Mouse (Mus musculus) adrenal gland, postnatal 36 days (tissue): ENCODE data around the gene Olfr523. TPM values are rescaled to one million over a fixed set of nuclear protein-coding genes. Genes with fewer than 3 reads are reported as not detected.

Source experiments
- DNase-seq, 2 experiments: peaks; one replicate each; pipeline ENCODE4 v3.0.0; 2021; ENCODE audit warnings: mixed read lengths in 1 of 2
- total RNA-seq, 2 experiments: library from RNA; stranded (reverse); gene quantifications; 2 replicates each; pipeline ENCODE4 v1.2.3; 2021

Olfr523 gene
- total RNA-seq, 2 experiments from 2014 or later: not detected

DNA sequence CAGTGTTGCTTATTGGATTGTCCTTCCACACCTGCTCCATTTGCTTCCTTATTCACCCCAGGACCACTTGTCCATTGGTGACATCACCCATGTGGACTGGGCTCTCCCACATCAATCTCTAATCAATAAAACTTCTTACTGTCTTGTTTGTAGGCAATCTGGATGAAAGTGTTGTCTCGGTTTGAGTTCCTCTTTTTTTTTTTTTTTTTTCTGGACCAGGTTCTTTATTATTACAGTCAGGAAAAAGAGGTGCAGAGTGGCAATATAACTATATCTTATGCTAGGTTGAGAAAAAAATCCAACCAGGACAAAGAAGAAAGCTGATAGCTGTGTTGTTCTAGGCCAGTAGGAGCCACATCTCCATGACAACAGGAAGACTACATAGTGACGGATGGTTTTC lies 7.7 kb downstream of the Olfr523 start:
- DNase-seq: no peak

DNA sequence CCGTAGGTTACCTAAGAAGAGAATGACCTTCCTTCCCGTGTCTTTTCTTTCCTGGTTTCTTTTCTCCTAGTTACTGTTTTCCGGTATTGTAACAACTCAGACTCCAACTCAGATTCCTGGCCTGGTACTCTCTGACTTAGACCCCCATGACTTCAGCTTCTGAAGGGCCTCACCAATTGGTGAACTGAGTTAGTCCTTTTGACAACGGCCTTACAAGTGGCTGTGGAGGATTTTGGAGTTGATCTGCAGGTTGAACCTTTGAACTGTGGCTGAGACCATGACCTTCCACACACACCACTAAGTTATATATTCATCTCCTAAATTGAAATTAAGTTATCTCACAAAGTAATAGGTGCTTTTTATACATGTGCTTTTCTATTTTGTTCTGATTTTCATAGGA lies 11.2 kb downstream of the Olfr523 start:
- no peak for DNase-seq

DNA sequence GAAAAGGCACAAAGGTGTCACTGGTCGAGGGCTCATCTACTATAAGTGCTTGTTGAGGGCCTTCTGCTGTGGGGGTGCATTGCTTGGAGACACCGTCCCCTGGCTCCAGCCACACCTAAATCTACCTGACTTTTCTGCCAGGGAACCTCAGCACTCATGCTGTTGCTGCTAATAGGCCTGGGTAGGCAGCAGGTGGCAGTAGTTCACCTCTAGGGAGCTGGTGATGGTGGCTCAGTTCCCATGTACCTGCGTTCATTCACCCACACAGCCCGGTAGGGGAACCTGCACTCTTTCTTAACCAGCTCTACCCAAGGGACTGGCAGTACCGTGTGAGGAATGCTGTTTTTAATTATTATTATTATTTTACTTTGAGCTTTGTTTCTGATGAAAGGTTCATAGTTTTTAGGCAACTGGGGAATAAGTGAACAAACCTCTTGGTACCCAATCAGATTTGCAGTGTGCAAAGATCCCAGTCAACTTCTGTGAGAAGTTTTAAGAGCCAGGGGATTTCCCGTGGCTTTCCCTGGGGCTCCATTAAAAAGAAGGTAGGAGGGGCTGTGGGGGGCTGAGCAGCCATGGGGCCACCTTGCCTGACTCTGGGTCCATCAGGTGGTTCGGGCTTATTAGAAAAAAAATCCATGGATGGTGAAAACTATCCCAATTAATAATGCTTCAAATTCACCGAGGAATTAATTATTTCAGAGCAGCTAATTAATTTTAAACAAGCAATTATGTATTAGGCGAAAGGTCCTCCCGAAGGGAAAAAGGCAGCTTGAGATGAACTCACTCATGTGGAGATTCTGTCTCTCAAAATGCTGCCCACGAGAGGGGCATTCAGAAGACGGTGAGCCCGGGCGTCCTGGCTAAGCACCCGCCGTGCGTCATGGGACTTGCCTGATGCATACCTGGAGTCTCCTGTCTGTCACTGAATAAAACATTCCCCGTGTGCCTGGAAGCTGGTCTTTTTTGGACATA lies 13.9 kb downstream of the Olfr523 start:
- peak in 1 of 2 experiments; percentile 20 for DNase-seq

DNA sequence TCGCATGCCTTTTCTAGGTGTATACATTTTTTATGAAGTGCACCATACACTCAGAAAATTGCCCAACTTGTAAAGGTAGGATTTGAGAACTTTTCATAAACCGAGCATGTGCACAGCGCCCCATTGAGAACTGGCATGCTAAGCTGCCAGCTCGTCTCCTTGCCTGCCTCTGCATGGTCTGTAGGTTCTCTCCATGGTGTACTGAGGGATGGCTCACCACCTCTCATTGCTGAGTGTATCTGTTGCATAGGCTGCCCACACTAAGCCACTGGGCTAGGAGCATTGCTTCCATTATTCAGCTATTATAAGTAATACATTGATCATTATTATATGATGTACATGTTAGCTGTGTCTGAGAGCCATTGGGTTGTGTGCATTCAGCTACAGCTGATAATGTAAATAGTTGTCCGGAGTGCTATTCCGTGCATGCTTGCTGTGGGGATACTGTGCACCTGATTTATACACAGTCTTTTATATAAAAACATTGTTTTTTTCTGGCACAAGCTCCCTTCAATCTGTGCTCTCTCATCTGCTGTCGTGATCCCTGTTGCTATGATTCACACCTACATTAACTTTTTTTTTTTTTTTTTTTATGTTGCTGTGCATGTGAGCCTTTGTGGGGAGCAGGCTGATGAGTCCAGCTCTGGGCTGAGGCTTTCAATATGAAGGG lies 14.8 kb downstream of the Olfr523 start:
- DNase-seq: no peak

DNA sequence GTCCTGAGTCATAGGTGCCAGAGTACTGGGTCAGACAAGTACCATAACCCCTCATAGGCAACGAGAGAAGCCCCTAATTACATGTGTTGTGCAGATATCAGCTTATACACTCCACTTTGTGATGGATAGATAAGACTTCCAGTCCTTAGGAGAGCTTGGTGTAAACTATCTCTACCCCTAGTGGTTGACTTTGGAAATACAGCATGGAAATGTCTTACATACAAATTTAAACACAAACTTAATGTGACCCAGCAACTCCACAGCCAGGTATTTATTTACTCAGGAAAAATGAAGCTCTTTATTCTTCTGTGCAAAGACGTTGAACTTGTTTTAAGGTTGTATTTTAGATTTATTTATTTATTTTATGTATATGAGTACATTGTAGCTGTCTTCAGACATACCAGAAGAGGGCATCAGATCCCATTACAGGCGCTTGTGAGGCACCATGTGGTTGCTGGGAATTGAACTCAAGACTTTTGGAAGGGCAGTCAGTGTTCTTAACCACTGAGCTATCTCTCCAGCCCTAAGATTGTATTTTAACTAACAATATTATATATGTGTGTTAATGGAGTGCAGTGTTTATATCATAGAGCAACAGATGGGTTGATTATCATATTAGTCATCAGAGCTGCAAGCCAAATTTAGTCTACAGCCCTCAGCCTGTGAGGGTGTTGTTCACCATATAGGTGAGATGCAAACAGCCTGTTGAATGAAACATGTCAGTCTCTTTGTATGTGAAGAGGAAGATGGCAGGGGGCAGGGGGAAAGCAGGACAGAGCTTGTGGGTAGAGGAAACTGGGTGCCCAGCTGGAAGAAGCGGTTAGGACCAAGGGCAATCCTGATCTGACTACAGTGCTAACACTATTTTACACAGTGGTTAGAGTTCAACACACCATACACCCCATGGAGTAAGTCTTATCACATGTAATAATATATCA lies 15.6 kb downstream of the Olfr523 start:
- no peak for DNase-seq

DNA sequence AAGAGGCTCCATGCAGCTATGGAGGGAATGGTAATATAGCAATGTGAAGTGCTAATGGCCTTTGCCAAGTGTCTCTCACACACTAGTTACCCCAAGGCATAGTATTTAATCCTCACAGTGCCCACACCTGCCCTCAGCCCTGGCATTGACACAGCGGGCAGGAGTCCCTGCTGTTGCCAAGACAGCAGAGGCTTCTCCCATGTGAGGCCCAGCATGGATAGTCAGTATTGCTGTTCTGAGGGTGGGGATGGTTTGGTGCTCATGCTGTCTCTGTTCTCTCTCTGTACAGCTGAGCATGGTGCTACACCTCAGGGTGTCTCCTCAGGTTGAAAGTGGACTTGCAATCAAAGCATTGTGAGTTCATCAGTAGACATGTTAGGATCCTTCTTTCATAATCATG lies 17.4 kb downstream of the Olfr523 start:
- DNase-seq: no peak

DNA sequence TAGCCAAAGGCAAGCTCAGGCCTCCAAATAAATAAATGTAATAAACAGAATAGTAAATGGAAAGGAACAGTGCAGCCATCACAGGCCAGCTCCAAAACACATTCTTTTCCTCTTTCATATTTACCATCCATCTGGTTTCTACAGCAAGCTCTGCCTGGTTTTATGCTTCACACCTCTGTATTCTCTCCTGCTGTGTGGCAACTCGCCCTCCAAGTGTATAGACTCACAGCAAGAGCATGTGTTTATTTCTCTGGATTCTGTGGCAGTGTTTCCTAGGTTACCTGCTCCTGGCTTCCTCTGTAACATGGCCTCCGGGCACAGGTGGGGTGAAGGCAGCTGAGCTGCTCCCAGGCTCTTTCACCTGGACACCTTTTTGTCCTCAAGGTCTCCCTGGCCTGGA lies 19.4 kb downstream of the Olfr523 start:
- no peak for DNase-seq

DNA sequence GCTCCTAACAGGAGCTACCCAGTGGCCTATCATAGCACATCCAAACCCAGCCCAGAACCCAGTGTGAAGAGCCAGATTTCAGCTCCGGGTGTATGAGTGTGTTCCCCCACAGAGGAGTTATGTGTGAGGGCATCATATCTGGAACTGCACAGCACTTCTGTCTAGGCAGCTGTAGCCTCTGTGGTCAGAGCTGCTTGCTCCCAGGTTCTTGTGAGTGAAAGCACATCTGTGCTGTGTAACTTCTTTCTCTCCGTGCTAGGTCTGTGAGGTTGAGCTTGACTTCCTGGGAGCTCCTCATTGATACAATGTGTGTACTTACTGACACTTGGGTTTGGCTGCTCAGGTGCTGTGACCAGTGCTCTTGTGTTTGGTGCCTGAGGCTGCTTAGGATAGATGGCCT lies 19.8 kb downstream of the Olfr523 start:
- no peak for DNase-seq

DNA sequence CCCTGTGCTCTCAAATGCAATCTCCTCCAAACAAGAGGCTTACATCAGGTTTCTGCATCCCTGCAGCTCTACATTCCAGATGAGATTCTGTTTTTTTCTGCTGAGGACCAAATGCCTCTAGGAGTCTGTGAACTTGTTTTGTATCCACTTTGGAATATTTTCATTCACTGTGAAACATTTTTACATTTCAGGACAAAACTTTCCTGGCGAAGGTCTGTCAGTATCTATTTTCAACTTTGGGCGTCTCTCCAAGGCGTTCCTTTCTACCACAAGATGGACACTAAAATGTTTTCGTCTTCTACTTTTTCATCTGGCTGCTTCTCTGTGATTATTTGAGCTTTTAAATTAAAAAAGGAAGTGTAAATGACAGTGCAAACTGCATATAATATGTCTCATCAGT lies 21.0 kb downstream of the Olfr523 start:
- no peak for DNase-seq

DNA sequence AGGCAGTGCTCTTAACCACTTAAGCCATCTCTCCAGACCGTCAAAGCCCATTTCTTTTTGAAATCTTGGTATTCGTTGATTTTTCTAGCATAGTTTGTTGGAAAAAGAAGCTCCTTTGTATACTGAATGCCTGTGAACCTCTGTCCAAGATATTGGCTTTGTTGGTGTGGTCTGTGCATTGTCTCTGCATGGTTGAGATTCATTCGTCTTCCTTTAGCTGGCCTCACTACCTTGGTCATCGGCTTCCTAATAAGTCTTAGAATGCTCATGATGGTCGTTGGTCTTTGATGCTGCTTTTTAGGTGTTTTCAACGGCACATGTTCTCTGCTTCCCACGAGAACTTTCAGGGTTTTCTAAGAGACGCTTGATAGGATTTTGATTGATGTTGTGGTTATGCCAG lies 23.0 kb downstream of the Olfr523 start:
- DNase-seq: no peak

DNA sequence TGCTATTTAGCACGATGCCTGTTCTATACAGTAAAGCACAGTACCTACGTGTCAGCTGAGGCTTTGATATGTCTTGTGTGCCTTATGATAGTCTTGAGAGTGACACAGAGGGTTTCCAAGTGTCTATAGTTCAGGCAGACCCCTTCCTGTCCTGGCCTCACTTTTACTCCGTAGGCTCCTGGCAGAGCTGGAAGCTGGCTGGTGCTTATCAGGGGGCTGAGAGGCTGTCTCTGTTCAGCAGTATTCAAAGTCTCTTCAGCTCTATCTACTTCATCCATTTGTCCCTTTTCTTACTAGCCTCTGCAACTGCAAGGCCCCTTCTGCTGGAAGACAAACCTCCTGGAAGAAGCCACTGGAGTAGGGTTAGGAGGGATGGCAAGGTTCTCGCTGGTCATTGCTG lies 28.1 kb downstream of the Olfr523 start:
- no peak for DNase-seq

DNA sequence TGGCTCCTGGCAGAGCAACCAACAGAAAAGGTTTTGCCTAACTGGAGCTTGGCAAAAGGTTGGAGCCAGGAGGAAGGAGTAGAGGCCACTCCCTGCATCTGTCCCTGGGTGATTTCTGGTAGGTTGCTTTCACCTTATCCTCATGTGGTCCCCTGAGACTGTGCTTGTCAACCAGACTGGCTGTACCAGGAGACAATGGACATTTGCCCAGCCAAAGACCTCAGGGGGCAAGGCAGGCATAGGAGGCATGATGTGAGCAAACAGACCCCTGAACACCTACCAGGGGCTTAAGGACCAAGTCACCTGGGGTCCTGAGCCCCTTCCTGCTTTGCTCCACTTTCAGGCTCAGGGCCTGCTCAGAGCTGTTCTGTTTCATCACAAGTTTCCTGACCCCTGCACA lies 32.8 kb downstream of the Olfr523 start, which contains the start of gene Olfr524:
TSS of gene Olfr524 (minus strand) at position 101 of the 400 bp plus-strand sequence.
- no peak for DNase-seq

DNA sequence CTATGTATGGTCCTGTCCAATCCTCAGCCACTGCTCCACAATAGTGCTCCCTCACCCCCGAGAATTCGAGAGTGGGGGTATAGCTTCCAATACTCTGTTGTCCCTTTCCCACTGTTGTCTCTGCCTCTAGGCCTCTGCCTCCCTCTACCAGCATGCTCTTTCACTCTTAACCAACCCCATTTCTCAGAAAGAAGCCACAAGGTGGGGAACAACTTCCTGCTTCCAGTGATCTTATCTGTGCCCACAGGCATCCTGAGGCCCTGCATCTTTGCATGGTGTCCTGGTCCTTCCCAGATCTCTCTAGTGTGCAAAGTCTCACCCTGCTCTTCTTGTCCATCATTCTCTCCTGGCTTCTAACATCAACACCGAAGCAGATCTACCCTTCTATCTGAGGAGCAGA lies 33.9 kb downstream of the Olfr523 start:
- DNase-seq: no peak

DNA sequence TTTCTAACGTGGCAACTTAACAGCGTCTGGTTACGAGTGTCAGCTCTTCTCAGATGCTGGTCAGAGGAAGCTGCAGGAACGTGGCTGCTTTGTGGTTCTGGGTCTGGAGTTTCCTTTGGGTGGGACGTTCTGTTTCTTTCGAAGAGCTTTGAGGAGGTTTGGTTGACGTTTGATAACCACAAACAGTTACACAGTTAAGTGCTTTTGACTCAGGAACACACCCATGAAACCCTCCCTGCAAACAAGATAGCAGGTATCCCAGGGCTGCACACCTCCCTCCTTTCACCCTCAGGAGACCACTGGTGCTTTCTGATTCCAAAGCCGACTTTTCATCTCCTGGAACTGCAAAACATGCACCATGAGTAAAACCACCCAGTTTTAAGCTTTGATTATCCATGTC lies 35.1 kb downstream of the Olfr523 start:
- DNase-seq: no peak

DNA sequence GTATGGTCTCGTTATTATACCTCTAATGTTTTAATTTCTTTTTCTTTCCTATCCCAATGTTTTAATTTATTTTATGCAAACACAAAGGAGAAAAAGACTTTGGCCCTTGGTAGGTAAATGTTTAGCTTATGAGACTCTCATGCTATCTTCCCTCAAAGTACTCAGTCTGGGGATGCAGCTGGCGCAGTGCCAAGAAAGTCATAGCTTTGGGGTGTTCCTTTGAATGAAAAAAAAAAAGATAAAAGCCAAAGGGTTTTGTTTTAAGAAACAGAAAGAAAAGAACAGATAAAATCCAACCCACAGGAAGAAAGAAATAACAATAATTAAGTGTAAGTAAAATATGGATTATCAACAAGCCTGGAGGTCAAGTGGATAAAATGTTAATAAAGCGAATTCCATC lies 35.7 kb downstream of the Olfr523 start:
- DNase-seq: peak in 1 of 2 experiments; percentile 11

DNA sequence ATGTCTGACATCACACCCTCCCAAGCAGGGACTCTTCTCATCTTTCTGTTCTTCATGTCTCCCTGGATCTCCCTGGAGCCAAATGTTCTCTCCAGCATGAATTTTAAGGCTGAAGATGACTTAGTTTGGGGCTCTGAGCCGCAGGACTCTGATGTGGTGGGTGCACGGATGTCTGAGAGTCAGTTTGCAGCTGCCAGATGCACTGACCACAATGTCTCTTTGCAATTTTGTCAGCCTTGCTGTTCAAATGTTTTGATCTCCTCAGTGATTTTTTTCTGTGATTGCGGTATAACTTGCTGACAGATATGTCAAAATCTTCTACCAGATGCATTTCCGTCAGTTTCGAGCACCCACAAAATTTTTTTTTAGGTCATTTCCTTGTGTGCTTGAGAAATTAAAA lies 40.8 kb downstream of the Olfr523 start:
- no peak for DNase-seq

DNA sequence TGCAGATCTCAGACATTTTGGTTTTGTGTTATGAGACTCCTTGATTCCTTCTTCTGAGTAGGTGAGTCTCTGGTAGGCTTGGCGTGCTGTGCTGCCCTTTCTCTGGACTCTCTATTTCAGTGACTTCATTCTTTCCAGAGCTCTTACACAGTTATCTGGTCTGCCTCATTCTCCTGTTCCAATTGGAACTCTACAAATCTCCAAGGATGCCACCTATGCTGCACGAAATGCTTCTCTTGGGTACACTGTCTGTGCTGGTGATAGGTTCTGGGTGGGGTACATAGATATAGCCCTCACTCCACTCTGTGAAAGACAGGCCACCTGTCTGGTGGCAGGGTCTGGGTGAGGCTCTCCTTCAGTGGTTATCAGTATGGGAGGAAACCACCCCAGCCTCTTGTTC lies 45.0 kb downstream of the Olfr523 start, which contains the start of gene Cd163l1:
TSS of gene Cd163l1 (plus strand) at position 301 of the 400 bp plus-strand sequence.
- no peak for DNase-seq

DNA sequence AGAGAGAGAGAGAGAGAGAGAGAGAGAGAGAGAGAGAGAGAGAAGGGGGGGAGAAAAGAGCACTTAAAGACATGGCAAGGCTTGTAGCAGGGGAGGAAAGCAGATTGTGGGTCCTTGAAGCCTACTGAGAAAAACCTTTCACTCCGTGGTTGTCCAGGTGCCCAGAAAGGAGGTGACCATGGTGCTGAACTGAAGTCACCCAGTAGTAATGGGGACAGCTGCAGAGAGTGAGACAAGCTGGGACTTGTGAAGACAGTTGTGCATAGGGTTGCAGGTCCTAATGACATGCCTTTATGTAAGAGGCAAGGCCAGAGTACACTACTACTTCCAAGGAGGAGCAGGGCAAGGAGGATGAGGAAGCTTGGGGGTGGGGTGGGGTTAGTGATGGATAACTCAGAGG lies 46.3 kb downstream of the Olfr523 start:
- DNase-seq: no peak

DNA sequence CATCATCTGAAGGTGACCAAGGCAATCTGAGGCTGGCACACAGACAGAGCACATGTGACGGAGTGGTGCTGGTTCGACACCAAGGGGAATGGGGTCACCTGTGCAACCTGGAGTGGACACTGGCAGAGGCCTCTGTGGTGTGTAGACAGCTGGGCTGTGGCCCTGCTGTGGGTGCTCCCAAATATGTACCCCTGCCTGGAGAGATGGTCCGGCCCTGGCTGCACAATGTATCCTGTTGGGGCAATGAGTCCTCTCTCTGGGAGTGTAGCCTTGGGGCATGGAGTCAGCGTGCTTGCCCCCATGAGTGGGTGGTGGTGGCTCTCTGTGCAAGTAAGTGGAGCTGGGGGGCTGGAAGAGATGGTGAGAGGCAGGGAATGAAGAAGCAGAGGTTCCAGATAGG lies 47.4 kb downstream of the Olfr523 start:
- no peak for DNase-seq

DNA sequence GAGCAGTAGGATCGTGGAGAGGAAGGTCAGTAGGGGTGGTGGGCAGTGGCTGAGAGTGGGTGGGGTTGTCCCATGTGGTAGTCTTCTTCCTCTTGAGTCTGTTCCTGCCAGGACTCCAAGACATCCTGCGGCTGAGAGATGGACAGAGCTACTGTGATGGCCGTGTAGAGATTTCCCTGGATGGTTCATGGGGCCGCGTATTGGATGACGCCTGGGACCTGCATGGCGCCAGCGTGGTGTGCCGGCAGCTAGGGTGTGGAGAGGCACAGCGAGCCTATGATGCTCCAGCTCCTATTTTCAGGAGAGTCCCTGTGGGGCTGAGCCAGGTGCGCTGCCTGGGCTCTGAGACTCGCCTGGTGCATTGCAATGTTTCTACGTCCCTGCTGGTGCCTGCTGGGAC lies 51.2 kb downstream of the Olfr523 start:
- DNase-seq: no peak
